Mouse (Mus musculus) telencephalon, adult 2 months (tissue): ENCODE measurements at regions not wholly inside any gene's neighbourhood (a gene's known extent, or its start where the extent isn't known, plus 50 kb on each side); places are given as distances from the start of the nearest gene placed in this dataset.

Experiments
- DNase-seq: peaks from one replicate; pipeline ENCODE4 v3.0.0-alpha.2; 2011; ENCODE audit warnings: low read depth, low spot score

DNA sequence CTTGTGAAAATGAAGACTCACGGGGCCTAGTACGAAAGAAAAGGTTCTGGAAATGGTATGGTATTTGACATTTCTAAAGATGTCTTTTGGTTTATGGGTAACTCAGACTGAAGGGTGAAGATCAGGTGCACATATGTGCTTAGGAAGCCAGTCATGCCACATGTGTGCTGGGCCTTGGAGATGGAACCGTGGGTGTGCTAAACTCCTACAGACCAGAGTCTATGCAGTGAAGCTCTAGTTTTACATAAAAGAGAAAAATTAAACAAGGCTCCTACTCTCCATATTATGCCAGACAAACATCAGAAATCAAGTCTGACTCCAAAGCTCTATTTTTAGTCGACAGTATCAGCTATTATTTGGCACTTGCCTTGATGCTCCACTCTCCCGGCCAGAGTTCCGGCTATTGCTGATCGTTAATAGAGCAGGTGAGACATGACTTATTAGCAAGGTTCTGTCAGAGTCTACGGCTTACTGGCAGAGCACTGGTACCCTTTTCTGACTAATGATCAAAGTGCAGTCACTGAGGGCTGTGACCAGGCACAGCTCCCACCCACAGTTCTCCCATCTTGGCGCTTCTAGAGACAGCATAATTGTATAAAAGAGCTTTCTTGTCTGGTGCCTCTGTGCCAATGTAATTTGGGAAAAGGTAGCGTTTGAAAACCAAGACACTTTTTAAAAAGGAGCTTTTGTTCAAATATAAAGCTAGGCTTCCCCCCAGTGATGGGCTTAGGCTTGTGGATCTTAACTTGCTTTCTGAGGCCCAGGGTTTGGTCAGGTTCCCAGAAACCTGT lies 119.2 kb upstream of the Ccdc122 start:
- DNase-seq, result no peak

DNA sequence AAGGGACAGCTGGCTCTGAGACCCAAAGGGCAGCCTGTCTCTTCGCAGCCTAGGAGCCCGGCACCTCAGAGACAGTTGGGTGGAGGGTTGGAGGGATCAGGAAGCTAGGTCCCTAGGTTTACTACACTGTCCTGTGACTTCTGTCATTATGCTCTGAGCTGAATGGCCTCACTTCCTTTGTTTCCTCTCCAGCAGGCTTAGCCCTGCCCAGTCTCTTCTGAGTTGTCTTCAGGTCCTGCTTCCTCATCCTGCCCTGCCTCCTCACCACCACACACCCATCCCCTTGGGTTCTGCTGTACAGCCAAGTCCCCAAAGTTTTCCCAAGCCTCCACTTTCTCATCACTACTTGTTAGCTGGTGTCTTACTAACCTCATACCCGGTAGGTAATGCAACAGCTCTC lies 122.7 kb upstream of the Ccdc122 start:
- no peak for DNase-seq

DNA sequence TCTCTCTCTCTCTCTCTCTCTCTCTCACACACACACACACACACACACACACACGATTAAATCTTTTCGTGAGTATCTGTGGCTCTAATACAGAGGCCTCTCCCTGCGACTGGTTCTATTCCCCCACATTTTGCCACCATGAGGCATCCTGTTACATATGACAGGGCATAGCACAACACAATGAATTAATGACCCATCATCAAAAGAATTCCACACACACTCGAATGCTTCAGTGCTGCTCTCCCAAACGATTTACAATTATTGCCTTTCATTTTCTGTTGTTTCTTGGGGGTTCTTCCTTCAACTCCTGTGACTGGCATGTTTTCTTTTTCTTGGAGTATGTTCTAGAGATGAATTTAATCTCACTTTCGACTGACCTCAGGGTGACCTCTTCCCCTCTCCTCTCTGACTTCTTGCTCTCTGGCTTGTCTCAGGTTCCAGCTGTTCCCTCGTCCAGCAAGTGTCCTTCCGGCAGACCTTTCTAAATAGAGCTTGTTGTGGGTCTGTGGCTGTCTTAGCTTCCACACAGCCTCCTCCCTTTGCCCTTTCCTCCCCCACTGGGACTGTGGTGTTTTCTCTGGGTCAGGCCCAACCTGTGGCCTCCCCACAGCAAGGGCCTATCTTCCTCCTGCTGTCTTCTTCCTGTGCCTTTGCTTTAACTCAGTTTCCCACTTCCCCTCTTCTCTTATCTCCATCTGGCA lies 124.1 kb upstream of the Ccdc122 start:
- DNase-seq, result no peak

DNA sequence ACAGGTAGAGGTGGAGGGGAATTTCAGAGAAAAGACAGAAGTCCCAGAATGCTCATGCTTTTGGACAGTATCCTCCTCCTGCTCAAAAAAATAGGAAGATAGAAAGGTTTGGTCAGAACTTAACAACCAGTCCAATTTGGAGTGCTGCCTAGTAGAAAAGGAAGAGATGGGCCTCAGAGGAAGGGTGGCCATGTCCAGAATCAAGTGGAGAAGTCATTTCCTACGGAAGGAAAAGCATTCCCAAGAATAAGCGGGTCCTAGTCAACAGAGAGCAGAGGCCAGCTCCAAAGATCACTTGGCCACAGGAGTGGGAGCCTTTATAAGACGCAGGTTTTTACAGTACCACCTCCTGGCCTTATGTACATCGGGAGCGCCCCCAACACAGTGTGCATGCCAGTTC lies 125.3 kb upstream of the Ccdc122 start:
- DNase-seq, result no peak

DNA sequence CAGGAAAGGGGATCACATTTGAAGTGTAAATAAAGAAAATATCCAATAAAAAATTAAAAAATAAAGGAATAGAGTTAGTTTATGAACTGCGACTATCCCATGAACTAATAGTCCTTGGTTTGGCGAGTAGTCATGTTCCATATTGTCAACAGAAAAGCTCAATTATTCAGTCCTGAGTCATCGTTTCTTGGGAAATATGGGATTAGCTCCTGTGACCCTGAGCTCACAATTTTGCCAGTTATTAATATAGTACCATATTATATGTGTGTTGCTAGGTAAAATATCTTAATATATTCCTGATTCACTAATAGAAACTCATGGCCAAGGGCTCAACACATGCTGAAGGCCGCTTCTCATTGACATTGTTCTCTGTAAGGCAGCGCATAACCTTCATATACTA lies 126.4 kb upstream of the Ccdc122 start:
- no peak for DNase-seq

DNA sequence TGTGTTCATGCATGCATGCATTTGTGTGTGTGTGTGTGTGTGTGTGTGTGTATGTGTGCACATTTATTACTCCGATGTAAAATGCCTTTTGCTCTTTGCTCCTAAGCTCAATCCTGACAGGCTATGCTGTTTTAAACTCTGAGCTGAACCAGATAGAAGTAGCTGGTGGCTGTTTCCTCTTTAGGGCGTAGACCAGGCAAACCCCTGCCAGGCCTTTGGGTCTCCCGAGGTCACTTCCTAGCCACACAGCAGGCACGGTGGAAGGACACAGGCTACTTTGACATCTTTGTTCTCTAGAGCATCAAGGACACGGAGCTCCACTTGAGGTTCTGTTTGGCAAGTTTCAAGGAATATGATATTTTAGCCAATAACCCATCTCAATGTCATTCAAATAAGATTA lies 128.6 kb upstream of the Ccdc122 start:
- no peak for DNase-seq

DNA sequence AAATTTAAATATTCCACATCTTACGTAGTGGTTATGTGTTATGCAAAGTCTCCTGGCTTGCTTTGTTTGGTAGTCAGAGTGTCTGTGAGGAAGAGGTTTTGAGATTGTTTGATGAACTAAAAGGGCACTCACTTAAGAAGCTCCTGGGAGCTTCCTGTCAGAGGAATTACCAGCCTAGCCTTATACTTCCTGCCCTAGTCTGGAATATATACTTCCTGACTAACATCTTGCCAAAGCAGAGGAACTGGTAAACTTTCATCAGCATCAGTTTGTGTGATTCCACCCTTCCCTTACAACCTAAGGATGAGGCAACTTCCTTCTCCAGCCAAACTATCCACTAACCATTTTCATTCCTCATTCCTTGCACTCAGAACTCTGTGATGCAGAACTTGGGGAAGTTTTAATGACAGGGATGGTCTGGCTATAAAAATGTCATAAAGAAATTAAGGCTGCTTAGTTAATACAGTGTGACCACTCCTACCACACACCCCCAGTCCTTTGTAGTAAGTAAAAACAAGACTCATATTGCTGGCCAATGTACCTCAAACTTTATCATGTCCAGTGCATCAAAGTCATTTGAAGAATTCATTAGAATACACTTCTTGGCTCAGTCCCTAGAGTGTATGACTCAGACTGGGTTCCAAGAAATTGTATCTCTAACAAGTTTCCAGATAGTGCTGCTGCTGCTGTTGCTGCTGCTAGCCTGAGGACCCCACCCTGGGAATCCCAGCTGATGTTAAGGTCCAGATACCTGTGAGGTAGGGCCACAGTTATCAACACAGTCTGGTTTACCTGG lies 133.4 kb upstream of the Ccdc122 start:
- DNase-seq, result no peak

DNA sequence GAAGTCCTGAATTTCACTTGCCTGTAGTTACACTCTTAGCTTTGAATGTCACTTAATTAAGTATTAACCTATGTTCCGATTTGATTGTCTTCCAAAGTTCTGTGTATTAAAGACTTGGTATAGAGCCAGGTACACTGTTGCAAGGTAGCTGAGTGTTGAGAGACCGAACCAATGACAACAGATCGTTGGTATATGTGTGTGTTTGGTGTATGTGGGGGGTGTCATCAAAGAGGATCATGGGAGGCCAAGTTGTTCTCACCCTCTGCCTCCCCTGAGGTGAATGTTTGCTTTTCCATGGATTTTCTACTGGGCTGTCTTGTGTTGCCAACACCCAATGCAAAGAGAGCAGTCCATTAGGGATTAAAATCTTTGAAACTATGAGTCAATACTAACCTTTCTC lies 135.1 kb upstream of the Ccdc122 start:
- DNase-seq, result no peak

DNA sequence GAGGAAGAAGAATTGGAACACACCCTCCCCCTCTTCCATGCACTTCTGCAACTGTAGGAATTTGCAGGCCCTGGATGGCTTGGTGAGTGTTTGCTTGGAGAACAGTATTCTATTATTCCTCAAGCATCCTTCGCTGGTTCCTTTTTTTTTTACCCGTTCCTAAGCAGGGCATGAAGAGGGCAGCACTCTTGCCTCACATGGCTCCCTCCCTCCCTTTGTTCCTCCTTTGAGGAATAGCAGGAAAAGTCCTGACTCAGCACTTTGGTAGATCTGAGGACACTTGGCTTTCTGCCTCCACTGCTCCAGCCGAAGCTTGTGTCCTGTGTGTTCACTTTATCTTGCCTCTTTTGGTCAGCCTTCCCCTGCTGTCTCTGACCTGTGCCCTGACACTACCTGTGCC lies 137.2 kb upstream of the Ccdc122 start:
- DNase-seq, result no peak

DNA sequence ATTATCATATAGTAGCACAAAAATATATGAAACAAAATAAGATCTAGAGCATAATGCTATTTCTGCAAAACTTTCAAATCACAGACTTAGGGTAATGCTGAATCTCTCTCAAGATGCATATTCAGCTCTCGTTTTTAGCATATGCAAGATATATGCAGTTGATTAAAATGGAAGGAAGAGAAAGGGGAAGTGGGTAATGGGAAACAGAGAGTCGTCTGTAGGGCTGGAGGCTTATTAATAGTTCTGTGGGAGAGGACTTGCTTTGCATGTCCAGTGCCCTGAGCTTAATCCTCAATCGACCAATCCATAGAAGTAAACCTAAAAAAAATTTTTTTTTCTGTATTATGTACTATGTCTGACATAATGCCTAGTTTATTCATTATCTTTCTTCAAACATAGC lies 148.9 kb upstream of the Ccdc122 start:
- no peak for DNase-seq

DNA sequence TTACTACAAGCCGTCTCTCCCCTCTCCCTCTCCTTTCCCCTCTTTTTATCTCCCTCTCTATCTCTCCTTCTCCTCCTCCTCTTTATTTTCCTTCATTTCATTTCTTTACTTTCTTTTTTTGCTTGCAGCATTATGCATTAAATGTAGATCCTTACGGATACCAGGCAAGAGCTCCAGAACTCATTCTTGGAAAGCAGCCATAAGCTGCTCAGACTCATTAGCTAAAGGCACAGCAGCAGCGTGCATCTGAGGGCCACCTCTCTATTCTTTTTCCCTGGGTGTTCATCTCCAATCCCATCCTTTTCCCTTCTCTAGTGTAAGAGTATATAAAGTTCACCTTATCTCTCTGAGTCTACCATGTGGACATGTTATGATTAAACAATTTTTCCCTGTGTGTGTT lies 149.4 kb upstream of the Ccdc122 start:
- no peak for DNase-seq

DNA sequence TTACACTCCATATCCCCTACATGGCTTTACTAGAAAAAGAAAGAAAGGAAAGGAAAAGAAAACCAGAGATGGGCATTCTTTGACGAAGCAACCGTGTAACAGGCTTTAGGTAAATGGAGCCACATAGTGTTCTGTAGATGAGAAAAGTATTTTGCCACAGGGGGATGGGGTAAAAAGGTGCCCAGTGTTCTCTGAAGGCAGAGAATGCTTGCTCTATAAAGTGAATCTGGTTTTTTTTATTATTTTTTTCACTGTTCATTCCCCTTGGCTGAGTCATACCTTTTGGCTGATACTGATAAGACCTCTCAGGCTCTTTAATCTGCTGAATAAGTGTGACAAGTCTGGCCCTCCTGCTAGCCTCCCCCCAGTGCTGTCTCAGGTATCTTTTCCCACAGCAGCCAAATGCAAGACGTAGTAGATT lies 153.3 kb upstream of the Ccdc122 start:
- DNase-seq, result no peak

DNA sequence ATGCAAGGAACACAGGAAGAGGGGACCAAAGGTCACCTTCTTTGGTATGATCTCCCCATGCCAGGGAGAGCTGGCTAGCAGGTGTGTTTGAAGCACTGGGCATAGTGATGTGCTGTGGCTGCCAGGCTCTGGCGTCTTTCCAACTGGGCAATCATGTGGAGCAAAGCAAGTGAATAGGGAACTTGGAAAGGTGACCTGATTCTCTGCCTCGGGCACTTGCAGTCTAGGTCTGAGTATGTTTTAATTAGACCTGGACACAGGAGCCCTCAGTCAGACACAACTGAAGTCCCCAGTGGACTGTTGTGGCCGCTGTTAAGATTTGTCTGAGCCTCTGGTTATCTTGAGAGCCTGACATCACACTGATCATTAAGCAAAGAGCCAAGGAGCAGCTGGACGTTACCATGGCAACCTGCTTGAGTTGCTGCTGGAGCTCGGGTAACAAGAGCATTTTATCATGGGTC lies 153.8 kb upstream of the Ccdc122 start:
- DNase-seq, result no peak

DNA sequence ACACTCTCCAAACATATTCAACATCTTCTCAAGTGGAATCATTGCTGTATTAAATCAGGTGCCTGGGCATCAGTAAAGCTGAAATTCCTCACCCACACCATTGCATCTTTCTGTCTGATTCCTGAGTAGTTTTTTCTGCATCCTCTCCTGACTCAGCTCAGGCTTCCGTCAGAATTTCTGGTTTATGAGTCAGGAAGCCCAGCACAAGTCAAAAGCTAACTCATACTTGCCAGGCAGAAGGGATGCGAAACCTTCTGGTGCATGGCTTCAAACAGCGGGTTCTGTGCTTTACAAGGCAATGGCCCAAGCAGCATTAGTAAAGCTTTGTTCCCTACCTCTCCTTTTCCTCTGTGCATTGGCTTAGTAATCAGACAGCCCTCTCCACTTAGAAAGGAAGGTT lies 155.7 kb upstream of the Ccdc122 start:
- no peak for DNase-seq

DNA sequence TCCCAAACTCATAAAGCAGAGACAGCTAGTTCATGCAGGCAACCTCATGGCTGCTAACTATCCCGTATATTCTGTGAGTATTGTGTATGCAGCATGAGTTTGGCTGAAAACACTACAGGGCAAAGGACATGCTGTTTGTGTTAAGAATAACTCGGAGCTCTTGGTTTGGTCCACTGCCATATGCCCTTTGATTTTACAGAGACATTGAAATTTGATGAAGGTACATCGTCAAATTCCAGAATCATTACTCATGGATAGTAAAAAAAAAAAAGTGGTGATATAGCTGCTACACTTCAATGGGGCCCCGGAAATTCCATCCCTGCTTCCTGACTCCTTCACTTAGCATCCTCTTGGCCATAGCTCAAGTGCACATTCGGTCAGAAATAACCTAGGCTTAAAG lies 159.3 kb upstream of the Ccdc122 start:
- no peak for DNase-seq

DNA sequence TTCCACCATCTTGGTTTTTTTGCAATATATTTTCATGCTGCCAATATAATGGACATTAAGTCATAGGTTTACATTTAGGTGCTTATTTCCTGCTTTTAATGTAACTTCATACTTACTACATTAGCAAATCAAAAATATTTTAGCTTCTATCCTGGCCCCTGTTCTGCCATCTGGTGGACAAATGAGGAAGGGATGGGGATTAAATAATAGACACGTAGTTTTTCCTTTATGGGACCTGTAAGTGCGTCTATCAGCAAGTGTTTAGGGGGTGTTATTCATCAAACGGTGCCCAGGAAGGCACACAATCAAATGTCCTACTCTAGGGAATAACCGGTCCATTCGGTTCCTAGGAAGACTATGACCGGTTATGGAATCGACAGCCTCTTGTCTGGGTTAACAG lies 160.6 kb upstream of the Ccdc122 start:
- no peak for DNase-seq

DNA sequence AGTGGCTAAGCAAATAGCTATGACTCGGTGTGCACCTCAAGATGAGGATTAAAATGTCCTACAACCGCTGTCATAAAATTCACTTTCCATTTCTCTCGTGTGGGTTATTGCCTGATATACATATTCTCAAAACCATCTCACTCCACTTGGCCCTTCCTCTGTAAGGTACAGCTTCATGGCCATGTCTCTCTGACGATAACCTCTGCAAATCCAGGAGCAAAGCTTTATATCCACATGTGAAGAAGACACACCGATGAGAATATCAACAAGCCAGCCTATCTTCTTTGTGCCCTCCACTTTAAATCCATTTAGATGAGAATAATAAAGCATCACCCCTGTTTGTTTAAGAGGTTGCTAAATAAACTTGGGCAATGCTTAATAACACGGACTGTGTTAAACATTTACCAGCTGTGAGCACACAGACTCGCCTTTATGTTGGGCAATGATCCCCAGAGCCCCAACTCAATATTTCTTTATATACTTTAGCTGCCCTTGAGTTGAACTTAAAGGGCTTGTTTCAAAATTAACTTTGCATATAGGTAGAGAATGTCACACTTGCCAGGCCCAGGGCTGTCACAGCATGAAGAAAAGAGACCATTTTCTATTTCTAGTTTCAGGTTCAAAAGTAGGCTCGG lies 161.2 kb upstream of the Ccdc122 start:
- DNase-seq, result no peak

DNA sequence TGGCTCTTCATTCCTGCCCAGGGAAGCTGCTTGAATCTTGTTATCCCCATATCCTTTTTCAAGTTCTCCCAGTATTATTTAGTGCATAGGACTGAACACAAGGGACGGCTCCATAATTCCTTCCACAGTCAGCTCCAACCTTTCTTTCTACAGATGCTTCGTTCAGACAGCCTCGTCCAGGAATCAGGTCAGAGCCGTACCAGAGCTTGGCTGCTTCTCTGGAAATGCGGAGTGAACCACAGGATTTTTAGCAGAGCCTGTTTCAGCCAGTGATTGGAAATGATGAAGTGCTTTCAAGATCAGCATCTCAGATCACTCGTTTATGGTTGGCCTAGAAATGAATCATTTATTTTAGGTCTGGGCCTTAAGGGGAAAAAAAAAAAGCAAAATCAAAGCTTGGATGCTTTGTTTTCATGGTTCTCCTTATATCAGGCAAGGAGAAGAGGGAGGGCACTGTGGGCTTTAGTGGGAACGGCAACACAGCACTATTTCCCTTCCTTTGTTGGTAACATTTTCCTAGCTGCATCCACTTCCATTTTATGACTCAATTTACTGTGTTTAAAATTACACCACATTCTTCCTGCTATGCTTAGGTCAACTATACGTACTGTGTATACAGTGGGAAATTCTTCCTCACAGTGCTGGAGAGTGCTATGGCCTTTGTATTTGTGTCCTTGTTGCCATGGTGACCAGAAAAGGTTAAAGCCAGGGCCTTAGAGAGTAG lies 161.9 kb upstream of the Ccdc122 start:
- DNase-seq, result no peak

DNA sequence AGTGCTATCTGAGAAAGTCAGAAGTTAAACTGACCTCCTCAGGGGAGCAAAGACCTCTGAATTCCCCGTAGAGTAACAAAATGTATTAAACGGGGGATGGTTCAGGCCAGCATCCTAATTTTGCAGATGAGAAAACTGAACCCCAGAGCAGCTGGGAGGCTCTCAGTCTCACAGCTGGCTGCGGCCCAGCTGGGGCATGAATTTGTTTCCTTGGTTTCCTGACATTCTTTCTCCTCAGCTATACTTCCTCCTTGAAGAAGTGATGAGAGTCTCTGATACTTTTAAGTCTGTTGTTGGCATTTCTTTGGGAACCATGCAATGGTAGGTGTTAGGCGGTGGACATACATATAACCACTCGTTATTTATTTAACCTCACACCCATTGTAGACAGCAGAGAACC lies 162.9 kb upstream of the Ccdc122 start:
- DNase-seq, result no peak

DNA sequence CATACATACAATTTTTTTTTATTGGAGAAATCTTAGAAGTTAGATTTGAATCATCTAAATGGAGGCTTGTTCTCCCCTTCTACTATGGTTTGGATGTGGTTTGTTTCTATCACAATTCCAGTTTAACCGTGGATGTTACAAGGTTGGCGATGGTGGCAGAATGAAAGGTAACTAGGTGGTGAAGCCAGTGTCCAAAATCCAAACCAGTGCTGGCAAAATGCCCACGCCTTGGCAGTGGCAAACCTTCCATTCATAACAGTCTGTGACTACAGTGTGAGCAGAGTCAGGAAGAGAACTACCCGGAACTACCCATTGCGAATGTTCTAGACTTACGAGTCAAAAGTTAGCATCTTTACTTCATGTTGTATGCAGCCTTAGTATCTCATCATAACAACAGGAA lies 163.6 kb upstream of the Ccdc122 start:
- DNase-seq, result no peak

DNA sequence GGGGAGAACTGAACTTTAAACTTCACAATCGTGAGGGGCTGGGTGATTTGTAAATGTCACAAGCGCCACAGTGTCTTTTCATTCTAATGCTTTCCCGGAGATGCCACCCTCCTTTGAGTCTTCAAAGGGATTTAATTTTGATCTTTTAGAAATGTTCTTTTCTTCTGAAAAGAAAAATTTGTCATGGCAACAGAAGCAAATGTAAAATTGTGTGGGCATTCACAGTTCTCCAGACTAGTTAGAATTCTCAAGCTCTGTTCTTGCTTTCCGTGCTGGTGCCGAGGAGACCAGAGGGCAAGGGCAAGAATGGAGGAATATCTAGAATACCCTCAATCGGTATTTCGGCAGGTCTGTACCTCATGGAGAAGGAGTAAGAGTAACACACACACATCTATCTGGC lies 164.1 kb upstream of the Ccdc122 start:
- no peak for DNase-seq
